Mouse (Mus musculus) bone marrow, adult 2 months (tissue): ENCODE results near the gene Ogg1. TPM values are rescaled to one million over a fixed set of nuclear protein-coding genes. Genes with fewer than 3 reads are reported as not detected.

ENCODE experiments used
- H3K27ac ChIP-seq: fragments of 200-500 bp; 2 replicates; pipeline ENCODE4 v1.5.1; 2012; ENCODE audit warnings: low read depth, mild to moderate bottlenecking, control low read depth, inconsistent platforms, low read length; ENCODE audit not compliant: control insufficient read depth, poor library complexity, insufficient read depth
- H3K4me1 ChIP-seq: fragments of 200-500 bp; 2 replicates; pipeline ENCODE4 v1.6.1; 2011; ENCODE audit warnings: low read length; ENCODE audit not compliant: control insufficient read depth, insufficient read depth
- H3K4me3 ChIP-seq: fragments of 200-500 bp; replicated peaks from 2 replicates; pipeline ENCODE3; 2011; ENCODE audit warnings: mild to moderate bottlenecking, low read depth, low read length, control low read depth; ENCODE audit not compliant: control insufficient read depth
- CTCF ChIP-seq: fragments of 200-500 bp; IDR thresholded peaks from 2 replicates; pipeline ENCODE4 v1.5.1; 2011; ENCODE audit warnings: low read length, control low read depth; ENCODE audit not compliant: control insufficient read depth, insufficient read depth
- POLR2A ChIP-seq: fragments of 200-500 bp; IDR thresholded peaks from 2 replicates; pipeline ENCODE4 v1.6.1; 2011; ENCODE audit warnings: low read depth, mild to moderate bottlenecking, control low read depth, low read length, borderline replicate concordance; ENCODE audit not compliant: control insufficient read depth
- WGBS: fragments of 180-500 bp; shearing (Covaris S2); methylation state at CpG from one replicate; pipeline ENCODE4 v1.1.7; 2018; 5-methylcytosine and 5-hydroxymethylcytosine counted together
- polyA plus RNA-seq: library from polyadenylated mRNA; stranded (reverse); fragments of >200 nt; gene quantifications from 2 replicates; pipeline ENCODE4 v1.2.4, GENCODE M21; 2011; ENCODE audit warnings: low replicate concordance; ENCODE audit not compliant: missing spikeins, insufficient read depth, insufficient read length

Ogg1 gene
- polyA plus RNA-seq = 1.5 and 4.4 TPM in 2 replicates

GRCm38 (mm10) chr6:113326533-113327315, at the start of gene Ogg1:
Gene Ogg1 (plus strand): TSS chr6:113326972.
- Histone ChIP-seq H3K4me3 (peak within 1 kb of the TSS; percentile 92), H3K27ac (peak within 1 kb of the TSS; percentile 74), H3K4me1 (peaks cover 3% of the 10 kb centered on the region)
- 1% methylated on average over 52 of the region's 52 CpGs for WGBS
- TF ChIP-seq CTCF = no peak
- TF ChIP-seq POLR2A = peak; percentile 83; the same call in 1 of the 2 replicates

GRCm38 (mm10) chr6:113281676-113282075, 45.1 kb upstream of the Ogg1 start:
- 72% methylated on average over 6 of the region's 6 CpGs for WGBS
- H3K4me3 ChIP-seq = no peak overlapping the region
- no peaks in the 10 kb centered on the region for H3K4me1 ChIP-seq
- H3K27ac ChIP-seq = no peak overlapping the region
- no peak for TF ChIP-seq CTCF
- TF ChIP-seq POLR2A = no peak

GRCm38 (mm10) chr6:113282101-113282802, 44.5 kb upstream of the Ogg1 start, which contains the start of gene Cpne9:
Gene Cpne9 (plus strand): TSS chr6:113282307.
- Histone ChIP-seq H3K27ac (no peak within 1 kb of the TSS), H3K4me3 (no peak within 1 kb of the TSS), H3K4me1 (no peaks in the 10 kb centered on the region)
- TF ChIP-seq POLR2A = no peak
- TF ChIP-seq CTCF = no peak
- WGBS = 9% methylated on average over 37 of the region's 37 CpGs

- Histone ChIP-seq H3K4me3 (no peak overlapping the region), H3K4me1 (no peaks in the 10 kb centered on the region), H3K27ac (no peak overlapping the region)
- TF ChIP-seq CTCF (no peak), POLR2A (no peak)
- WGBS = 5% methylated on average over 22 of the region's 22 CpGs
Observed at GRCm38 (mm10) chr6:113282969-113283368, 43.8 kb upstream of the Ogg1 start.

- TF ChIP-seq POLR2A (no peak), CTCF (no peak)
- Histone ChIP-seq H3K4me3 (no peak overlapping the region), H3K4me1 (no peaks in the 10 kb centered on the region), H3K27ac (no peak overlapping the region)
- WGBS = 26% methylated on average over 6 of the region's 6 CpGs
Observed at GRCm38 (mm10) chr6:113283500-113283899, 43.3 kb upstream of the Ogg1 start.

- 52% methylated on average over 3 of the region's 3 CpGs for WGBS
- H3K4me3 ChIP-seq = no peak overlapping the region
- no peak for TF ChIP-seq CTCF
- no peak for TF ChIP-seq POLR2A
- H3K27ac ChIP-seq = no peak overlapping the region
- no peaks in the 10 kb centered on the region for H3K4me1 ChIP-seq
Observed at GRCm38 (mm10) chr6:113284931-113285330, 41.8 kb upstream of the Ogg1 start.

- TF ChIP-seq CTCF = no peak
- TF ChIP-seq POLR2A = no peak
- no peaks in the 10 kb centered on the region for H3K4me1 ChIP-seq
- WGBS = 41% methylated on average over 1 of the region's 1 CpGs
- no peak overlapping the region for H3K4me3 ChIP-seq
- no peak overlapping the region for H3K27ac ChIP-seq
Observed at GRCm38 (mm10) chr6:113286316-113286715, 40.5 kb upstream of the Ogg1 start.

GRCm38 (mm10) chr6:113287236-113287635, 39.5 kb upstream of the Ogg1 start:
- no peak overlapping the region for H3K27ac ChIP-seq
- TF ChIP-seq POLR2A = no peak
- no peak for TF ChIP-seq CTCF
- H3K4me1 ChIP-seq = no peaks in the 10 kb centered on the region
- WGBS = 74% methylated on average over 4 of the region's 4 CpGs
- H3K4me3 ChIP-seq = no peak overlapping the region
